ENCODE assay signal across 26 mouse cellular contexts in genomic region chr1:87935546-87935945, GRCm38 (mm10).
DNase-seq lines count a peak whose midpoint lies in the region; ATAC-seq and TF ChIP-seq lines count a peak whose summit lies in the region.
"Had no signal": no experiment of that assay in that cellular context is flagged by ENCODE, and none has a peak within 500 bp of the region (broad histone marks: within the 10 kb centered on the region; RNA-seq: fewer than 3 reads in every experiment).

No protein-coding gene starts in this region.

- H3K4me1 ChIP-seq in thymus, adult 2 months (replicated peaks; ENCODE audit: control insufficient read depth, insufficient read depth, low read length), result peaks cover 19% of the 10 kb centered on the region
- peaks cover 12% of the 10 kb centered on the region for H3K4me1 ChIP-seq in cerebellum, adult 2 months (ENCODE audit: control insufficient read depth, insufficient read depth, low read length)
- H3K4me1 ChIP-seq: hindbrain, embryonic 15.5 days; limb, embryonic 12.5 days; midbrain, embryonic 15.5 days; neural tube, embryonic 15.5 days had no signal

- H3K27me3 ChIP-seq in thymus, adult 2 months (ENCODE audit: control insufficient read depth, insufficient read depth, low read length), result no peaks in the 10 kb centered on the region
- H3K27me3 ChIP-seq in cerebellum, adult 2 months (ENCODE audit: control insufficient read depth, insufficient read depth, low read length), result no peaks in the 10 kb centered on the region
- H3K27me3 ChIP-seq: heart, embryonic 13.5 days; hindbrain, embryonic 15.5 days; limb, embryonic 12.5 days; midbrain, embryonic 15.5 days; neural tube, embryonic 15.5 days had no signal

- peak; percentile 31 for ATAC-seq in CD4-positive, CD25-positive, alpha-beta regulatory T cell, adult 4 months
- ATAC-seq in common myeloid progenitor, adult 5-6 weeks (replicated peaks; ENCODE audit: low read depth, poor library complexity, severe bottlenecking), result 0 out of 2 replicates have a peak, but pooled peaks have one; percentile 1
- ATAC-seq: forebrain, embryonic 16.5 days; midbrain, embryonic 15.5 days had no signal

- peak; percentile 18 to 45 for DNase-seq in adrenal gland, postnatal 36 days
- DNase-seq in adrenal gland, postnatal 10 days, result no peak
- no peak for DNase-seq in thymus, adult 2 months
- no peak for DNase-seq in thymus, postnatal 0 days (ENCODE audit: low spot score)
- no peak for DNase-seq in testis, postnatal 10 days (ENCODE audit: low spot score)
- DNase-seq in cerebellum, adult 2 months, result no peak
- DNase-seq: cerebellum, adult 11-12 months; cerebellum, postnatal 10 days; heart, postnatal 10 days; kidney, adult 18-20 months; kidney, postnatal 36 days; layer of hippocampus, postnatal 36 days; lung, adult 2 months; lung, postnatal 14 days; retina, postnatal 1 day; right cerebral cortex, postnatal 14 days had no signal

- H3K4me3 ChIP-seq in thymus, adult 2 months (ENCODE audit: control insufficient read depth, insufficient read depth, low read length), result no peak overlapping the region
- H3K4me3 ChIP-seq in cerebellum, adult 2 months (replicated peaks; ENCODE audit: insufficient read depth, low read depth, low read length), result no peak overlapping the region
- H3K4me3 ChIP-seq: erythroblast, embryonic 14.5 days; heart, embryonic 13.5 days; hindbrain, embryonic 10.5 days; hindbrain, embryonic 15.5 days; limb, embryonic 12.5 days; midbrain, embryonic 15.5 days; neural tube, embryonic 15.5 days had no signal

- H3K27ac ChIP-seq in thymus, adult 2 months (ENCODE audit: control insufficient read depth, insufficient read depth, low read length), result peak overlapping the region; percentile 20
- H3K27ac ChIP-seq in cerebellum, adult 2 months (ENCODE audit: insufficient read depth, low read length), result no peak overlapping the region
- H3K27ac ChIP-seq: heart, embryonic 13.5 days; hindbrain, embryonic 10.5 days; hindbrain, embryonic 15.5 days; limb, embryonic 12.5 days; midbrain, embryonic 15.5 days; neural tube, embryonic 15.5 days had no signal

- TF ChIP-seq POLR2A in thymus, adult 2 months (IDR thresholded peaks at IDR 0.05; ENCODE audit: control insufficient read depth, extremely low read depth, insufficient read depth, low read length, poor library complexity), result no peak
- no peak for TF ChIP-seq POLR2A in cerebellum, adult 2 months (IDR thresholded peaks at IDR 0.05; ENCODE audit: borderline replicate concordance, insufficient read depth, low read length)

- no peak for TF ChIP-seq CTCF in thymus, adult 2 months (IDR thresholded peaks at IDR 0.05; ENCODE audit: borderline replicate concordance, control insufficient read depth, extremely low read depth, insufficient read depth, low read length, poor library complexity)
- no peak for TF ChIP-seq CTCF in cerebellum, adult 2 months (IDR thresholded peaks at IDR 0.05; ENCODE audit: borderline replicate concordance, insufficient read depth, low read depth, low read length)

- H3K36me3 ChIP-seq in thymus, adult 2 months (ENCODE audit: control insufficient read depth, insufficient read depth, low read length), result peaks cover 79% of the 10 kb centered on the region

- 44% methylated on average over 2 of the region's 2 CpGs for WGBS in thymus, adult 2 months
- whole genome bisulfite sequencing in cerebellum, adult 2 months, result 87% methylated on average over 2 of the region's 2 CpGs

Comparison
In these comparisons a context has a peak if more than half of its experiments do, and no peak if none do; other contexts are left out.
1. DNase-seq: peak in adrenal gland, postnatal 36 days (2 of 2); none in adrenal gland, postnatal 10 days (single experiment), thymus, adult 2 months (single experiment), thymus, postnatal 0 days (single experiment), testis, postnatal 10 days (single experiment) and cerebellum, adult 2 months (0 of 2).